Mouse (Mus musculus) neural tube, embryonic 11.5 days (tissue): ENCODE measurements around the gene Procr. TPM values are rescaled to one million over a fixed set of nuclear protein-coding genes. Genes with fewer than 3 reads are reported as not detected.

Experiments used
- ATAC-seq: fragments of 200-750 bp; cut with Nextera tagmentation; 2 replicates; pipeline ENCODE4 v1.8.0; 2017; ENCODE audit warnings: moderate number of reproducible peaks, mild to moderate bottlenecking, moderate TSS enrichment, moderate library complexity; ENCODE audit not compliant: insufficient read depth, low FRiP score, low TSS enrichment
- DNase-seq: peaks from one replicate; pipeline ENCODE4 v3.0.0-alpha.2; 2015; ENCODE audit warnings: low spot score
- H3K27ac ChIP-seq: fragments of 300-500 bp; sonication (generic); 2 replicates; pipeline ENCODE4 v1.5.1; 2014; ENCODE audit warnings: low read depth, mild to moderate bottlenecking, low read length
- H3K27me3 ChIP-seq: fragments of 300-500 bp; sonication (generic); 2 replicates; pipeline ENCODE4 v1.6.1; 2014; ENCODE audit warnings: mild to moderate bottlenecking, low read length, mixed read lengths; ENCODE audit not compliant: control insufficient read depth, insufficient read depth
- H3K36me3 ChIP-seq: fragments of 300-500 bp; sonication (generic); 2 replicates; pipeline ENCODE4 v1.6.1; 2014; ENCODE audit warnings: mild to moderate bottlenecking, low read length, moderate library complexity, mixed read lengths; ENCODE audit not compliant: control insufficient read depth, insufficient read depth
- H3K4me1 ChIP-seq: fragments of 300-500 bp; sonication (generic); 2 replicates; pipeline ENCODE4 v1.6.1; 2014; ENCODE audit warnings: low read length, mixed read lengths; ENCODE audit not compliant: control insufficient read depth, insufficient read depth
- H3K4me2 ChIP-seq: fragments of 300-500 bp; sonication (generic); 2 replicates; pipeline ENCODE4 v1.6.1; 2014; ENCODE audit warnings: low read depth, mild to moderate bottlenecking, moderate library complexity
- H3K4me3 ChIP-seq: fragments of 300-500 bp; sonication (generic); 2 replicates; pipeline ENCODE4 v1.5.1; 2014; ENCODE audit warnings: low read depth, low read length
- H3K9ac ChIP-seq: fragments of 300-500 bp; sonication (generic); 2 replicates; pipeline ENCODE4 v1.6.1; 2014; ENCODE audit warnings: mild to moderate bottlenecking, low read length
- H3K9me3 ChIP-seq: fragments of 300-500 bp; sonication (generic); 2 replicates; pipeline ENCODE4 v1.6.1; 2016; ENCODE audit warnings: low read length; ENCODE audit not compliant: control insufficient read depth
- WGBS: fragments of 180-500 bp; shearing (Covaris S2); extraction: QIAGEN DNeasy Blood & Tissue Kit; methylation state at CpG from one replicate; pipeline ENCODE4 v1.1.7; 2014; 5-methylcytosine and 5-hydroxymethylcytosine counted together
- polyA plus RNA-seq: library from polyadenylated mRNA; unstranded; fragments of >200 nt; fragmentation: Nextera tagmentation; extraction: Ambion mirVana; gene quantifications from 2 replicates; pipeline ENCODE4 v1.2.1, GENCODE M21; 2014

The Procr gene
- polyA plus RNA-seq, 1 experiment from 2014 or later: 2.8 TPM

- DNase-seq (no peak), ATAC-seq (no peak)
- WGBS: 76% methylated on average over 6 of the region's 6 CpGs
- no peaks in the 10 kb centered on the region for H3K9me3 ChIP-seq
- H3K4me3 ChIP-seq: no peak overlapping the region
- no peaks in the 10 kb centered on the region for H3K4me1 ChIP-seq
- no peak overlapping the region for H3K27ac ChIP-seq
- H3K36me3 ChIP-seq: no peaks in the 10 kb centered on the region
- H3K27me3 ChIP-seq: no peaks in the 10 kb centered on the region
- no peak overlapping the region for H3K9ac ChIP-seq
- no peak overlapping the region for H3K4me2 ChIP-seq
Observed at GRCm38 (mm10) chr2:155784534-155784933, 33.6 kb downstream of the Procr start.

- H3K27me3 ChIP-seq: no peaks in the 10 kb centered on the region
- ATAC-seq (no peak), DNase-seq (no peak)
- 78% methylated on average over 5 of the region's 5 CpGs for WGBS
- H3K9ac ChIP-seq: no peak overlapping the region
- no peak overlapping the region for H3K4me2 ChIP-seq
- no peak overlapping the region for H3K27ac ChIP-seq
- H3K36me3 ChIP-seq: no peaks in the 10 kb centered on the region
- no peak overlapping the region for H3K4me3 ChIP-seq
- H3K9me3 ChIP-seq: no peaks in the 10 kb centered on the region
- no peaks in the 10 kb centered on the region for H3K4me1 ChIP-seq
Observed at GRCm38 (mm10) chr2:155786905-155787304, 36.0 kb downstream of the Procr start.

- no peak overlapping the region for H3K4me2 ChIP-seq
- no peaks in the 10 kb centered on the region for H3K4me1 ChIP-seq
- ATAC-seq (no peak), DNase-seq (no peak)
- 66% methylated on average over 18 of the region's 18 CpGs for WGBS
- no peak overlapping the region for H3K9ac ChIP-seq
- H3K4me3 ChIP-seq: no peak overlapping the region
- H3K9me3 ChIP-seq: no peaks in the 10 kb centered on the region
- no peaks in the 10 kb centered on the region for H3K27me3 ChIP-seq
- no peak overlapping the region for H3K27ac ChIP-seq
- H3K36me3 ChIP-seq: no peaks in the 10 kb centered on the region
Observed at GRCm38 (mm10) chr2:155787949-155788931, 37.3 kb downstream of the Procr start.

- Histone ChIP-seq H3K4me2 (peak overlapping the region; percentile 2; the same call in 1 of the 2 replicates), H3K4me3 (no peak overlapping the region), H3K9ac (no peak overlapping the region), H3K27ac (no peak overlapping the region), H3K36me3 (no peaks in the 10 kb centered on the region), H3K4me1 (no peaks in the 10 kb centered on the region), H3K9me3 (no peaks in the 10 kb centered on the region), H3K27me3 (no peaks in the 10 kb centered on the region)
- 24% methylated on average over 12 of the region's 12 CpGs for WGBS
- DNase-seq (no peak), ATAC-seq (no peak)
Observed at GRCm38 (mm10) chr2:155792899-155793298, 42.0 kb downstream of the Procr start.

GRCm38 (mm10) chr2:155794674-155795445 lies 43.9 kb downstream of the Procr start:
- WGBS: 90% methylated on average over 12 of the region's 12 CpGs

GRCm38 (mm10) chr2:155798613-155799012 lies 47.7 kb downstream of the Procr start:
- no peak overlapping the region for H3K9ac ChIP-seq
- H3K4me2 ChIP-seq: no peak overlapping the region

More at GRCm38 (mm10) chr2:155794674-155795445, 43.9 kb downstream of the Procr start:
- no peaks in the 10 kb centered on the region for H3K9me3 ChIP-seq
- H3K27me3 ChIP-seq: no peaks in the 10 kb centered on the region
- H3K36me3 ChIP-seq: no peaks in the 10 kb centered on the region
- H3K4me2 ChIP-seq: no peak overlapping the region
- no peaks in the 10 kb centered on the region for H3K4me1 ChIP-seq
- H3K27ac ChIP-seq: no peak overlapping the region
- DNase-seq (no peak), ATAC-seq (no peak)
- no peak overlapping the region for H3K9ac ChIP-seq
- H3K4me3 ChIP-seq: no peak overlapping the region

GRCm38 (mm10) chr2:155802761-155803160 lies 51.8 kb downstream of the Procr start:
- DNase-seq: no peak
- Histone ChIP-seq H3K36me3 (no peaks in the 10 kb centered on the region), H3K27ac (no peak overlapping the region), H3K4me3 (no peak overlapping the region), H3K27me3 (no peaks in the 10 kb centered on the region), H3K4me2 (no peak overlapping the region), H3K4me1 (no peaks in the 10 kb centered on the region), H3K9ac (no peak overlapping the region), H3K9me3 (no peaks in the 10 kb centered on the region)
- WGBS: 55% methylated on average over 3 of the region's 3 CpGs
- no peak for ATAC-seq

More at GRCm38 (mm10) chr2:155798613-155799012, 47.7 kb downstream of the Procr start:
- Histone ChIP-seq H3K27ac (no peak overlapping the region), H3K4me3 (no peak overlapping the region), H3K4me1 (no peaks in the 10 kb centered on the region), H3K27me3 (no peaks in the 10 kb centered on the region), H3K36me3 (no peaks in the 10 kb centered on the region), H3K9me3 (no peaks in the 10 kb centered on the region)
- DNase-seq (no peak), ATAC-seq (no peak)
- WGBS: 63% methylated on average over 3 of the region's 3 CpGs

- DNase-seq: no peak
- no peak overlapping the region for H3K27ac ChIP-seq
- H3K27me3 ChIP-seq: no peaks in the 10 kb centered on the region
- ATAC-seq: no peak
- no peak overlapping the region for H3K4me2 ChIP-seq
- H3K9ac ChIP-seq: no peak overlapping the region
- no peaks in the 10 kb centered on the region for H3K4me1 ChIP-seq
- no peak overlapping the region for H3K4me3 ChIP-seq
- H3K36me3 ChIP-seq: no peaks in the 10 kb centered on the region
- no peaks in the 10 kb centered on the region for H3K9me3 ChIP-seq
- 78% methylated on average over 5 of the region's 5 CpGs for WGBS
Observed at GRCm38 (mm10) chr2:155804053-155804452, 53.1 kb downstream of the Procr start.
